Mouse (Mus musculus): ENCODE measurements around the gene Timm50. TPM values are rescaled to one million over a fixed set of nuclear protein-coding genes. Genes with fewer than 3 reads are reported as not detected.

Timm50 gene
- polyA plus RNA-seq, 1 experiment from 2014 or later = 131 TPM

DNA sequence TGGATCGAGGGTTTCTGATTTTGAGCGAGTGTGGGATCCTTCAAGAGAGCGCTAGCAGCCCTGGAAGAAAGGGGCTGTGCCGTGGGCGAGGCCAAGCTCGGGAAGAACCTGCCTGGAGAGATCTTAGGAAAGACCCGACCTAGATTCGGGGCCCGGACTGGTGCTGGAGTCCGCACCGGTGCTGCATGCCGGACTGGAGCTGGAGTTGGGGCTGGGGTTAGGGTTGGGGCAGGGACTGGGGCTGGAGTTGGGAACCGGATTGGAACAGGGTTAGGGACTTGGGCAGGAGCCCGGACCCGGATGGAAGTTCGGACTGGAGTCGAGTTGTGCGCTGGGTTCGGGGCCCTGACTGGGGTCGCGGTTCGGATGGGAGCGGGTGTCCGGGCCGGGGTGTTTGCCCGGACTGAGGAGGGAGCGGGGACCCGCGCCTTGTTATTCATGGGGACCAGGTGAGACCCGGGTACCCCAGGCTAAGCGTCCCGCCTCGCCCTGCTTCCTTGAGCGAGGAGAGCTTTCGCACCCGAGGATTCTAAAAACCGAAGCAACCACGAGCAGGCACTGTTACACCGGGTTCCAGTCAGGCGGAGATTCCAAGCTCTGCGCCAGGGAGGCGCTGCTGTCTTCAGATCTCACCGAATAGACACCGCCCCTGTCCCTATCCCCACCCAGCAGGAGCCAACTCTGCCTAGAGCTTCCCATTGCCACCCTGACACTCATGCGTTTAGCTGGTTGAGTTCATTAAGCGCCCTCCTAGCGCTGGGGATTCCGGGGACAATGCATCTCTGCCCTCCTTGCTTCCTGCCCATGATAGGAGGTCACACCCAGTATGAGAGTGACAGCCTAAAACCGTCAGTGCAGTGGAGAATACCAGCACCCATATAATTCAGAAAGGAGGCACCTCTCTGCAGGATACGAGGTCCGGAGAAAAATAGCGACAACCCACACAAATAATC is 21.0 kb downstream of the Timm50 start, which contains the start of gene Selenov:
Selenov (minus strand) TSS at position 549 of the 953 bp plus-strand sequence.
- Histone ChIP-seq H3K4me2 (peak within 1 kb of the TSS; percentile 51), H3K27me3 (peaks cover 40% of the 10 kb centered on the region), H3K36me3 (no peaks in the 10 kb centered on the region), H3K9ac (0 out of 2 replicates have a peak within 1 kb of the TSS, but pooled peaks have one; percentile 11), H3K4me3 (peak within 1 kb of the TSS; percentile 24), H3K9me3 (no peaks in the 10 kb centered on the region), H3K27ac (replicated peaks) (no peak within 1 kb of the TSS), H3K4me1 (replicated peaks) (peaks cover 12% of the 10 kb centered on the region)
- ATAC-seq (ENCODE audit: low FRiP score, low read depth) = peak; percentile 13; the same call in 1 of the 2 replicates
- 1% methylated on average over 52 of the region's 52 CpGs for WGBS

DNA sequence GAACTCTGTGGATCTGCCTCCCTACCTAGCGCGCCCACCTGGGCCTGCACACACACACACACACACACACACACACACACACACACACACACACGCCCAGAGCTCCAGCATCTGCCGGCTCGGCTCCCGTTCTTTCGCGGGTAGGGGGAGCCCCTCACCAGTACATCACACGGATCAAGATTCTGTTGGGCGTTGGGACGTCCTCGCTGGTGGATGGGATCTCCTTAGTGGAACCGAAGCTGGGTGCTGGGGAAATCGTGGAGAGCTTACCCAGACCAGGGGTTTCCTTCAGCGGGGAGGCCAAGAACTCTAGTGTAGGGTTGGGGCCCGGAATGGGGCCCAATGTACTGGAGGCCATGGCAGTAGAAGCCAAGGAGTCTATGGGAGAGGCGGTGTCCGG is 21.7 kb downstream of the Timm50 start:
- H3K9ac ChIP-seq = 0 out of 2 replicates have a peak overlapping the region, but pooled peaks have one; percentile 11
- under 1% methylated on average over 17 of the region's 18 CpGs for WGBS
- peaks cover 12% of the 10 kb centered on the region for H3K4me1 ChIP-seq (replicated peaks)
- H3K4me3 ChIP-seq = peak overlapping the region; percentile 24
- H3K27ac ChIP-seq (replicated peaks) = no peak overlapping the region
- peak overlapping the region; percentile 51 for H3K4me2 ChIP-seq
- H3K27me3 ChIP-seq = peaks cover 40% of the 10 kb centered on the region
- no peaks in the 10 kb centered on the region for H3K9me3 ChIP-seq
- ATAC-seq (ENCODE audit: low FRiP score, low read depth) = no peak
- no peaks in the 10 kb centered on the region for H3K36me3 ChIP-seq

DNA sequence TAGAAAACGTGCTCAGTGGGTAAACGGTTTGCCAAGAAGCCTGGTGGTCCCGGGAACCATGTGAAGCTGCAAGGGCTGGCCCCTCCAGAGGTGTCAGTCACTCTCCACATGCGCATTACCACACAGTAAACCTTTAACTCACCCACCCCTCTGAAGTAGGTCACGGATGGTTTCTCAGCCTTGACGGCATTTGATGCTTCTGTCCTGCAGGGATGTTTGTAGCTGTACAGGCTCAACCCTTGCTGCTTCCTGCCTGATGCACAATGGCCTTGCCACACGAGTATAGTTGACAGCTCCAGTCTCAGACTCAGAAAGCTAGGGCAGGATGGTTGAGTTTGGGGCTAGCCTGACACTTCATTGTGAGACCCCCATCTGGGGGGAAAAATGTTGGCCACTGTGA is 31.2 kb downstream of the Timm50 start:
- 77% methylated on average over 7 of the region's 7 CpGs for WGBS
- Histone ChIP-seq H3K4me2 (no peak overlapping the region), H3K36me3 (no peaks in the 10 kb centered on the region), H3K27ac (replicated peaks) (no peak overlapping the region), H3K9ac (no peak overlapping the region), H3K9me3 (no peaks in the 10 kb centered on the region), H3K27me3 (no peaks in the 10 kb centered on the region), H3K4me3 (no peak overlapping the region), H3K4me1 (replicated peaks) (peaks cover 17% of the 10 kb centered on the region)
- ATAC-seq (ENCODE audit: low FRiP score, low read depth) = no peak

DNA sequence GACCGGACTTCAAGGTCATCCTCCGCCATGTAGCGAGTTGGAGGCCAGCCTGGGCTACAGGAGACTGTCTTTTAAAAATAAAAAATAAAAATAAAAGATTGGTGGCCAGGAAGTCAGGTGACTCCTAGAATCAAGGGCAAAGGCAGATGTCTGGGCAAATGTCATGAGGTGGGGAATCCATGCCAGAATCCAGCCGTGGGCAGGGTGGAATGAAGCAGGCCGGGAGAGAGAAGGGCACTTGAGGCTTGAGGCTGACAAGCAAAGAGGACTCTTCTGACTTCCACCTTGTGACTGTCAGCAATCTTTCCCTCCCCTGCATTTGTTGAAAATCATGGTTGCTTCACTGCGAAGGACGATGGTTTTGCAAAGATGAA is 33.6 kb downstream of the Timm50 start:
- Histone ChIP-seq H3K4me3 (peak overlapping the region; percentile 75), H3K4me2 (peak overlapping the region; percentile 93), H3K36me3 (0 out of 2 replicates have a peak, but pooled peaks cover under 1% of the 10 kb centered on the region), H3K9ac (peak overlapping the region; percentile 92), H3K9me3 (no peaks in the 10 kb centered on the region), H3K27ac (replicated peaks) (peak overlapping the region; percentile 89), H3K27me3 (no peaks in the 10 kb centered on the region), H3K4me1 (replicated peaks) (peaks cover 17% of the 10 kb centered on the region)
- WGBS = 86% methylated on average over 7 of the region's 7 CpGs
- ATAC-seq (ENCODE audit: low FRiP score, low read depth) = no peak

DNA sequence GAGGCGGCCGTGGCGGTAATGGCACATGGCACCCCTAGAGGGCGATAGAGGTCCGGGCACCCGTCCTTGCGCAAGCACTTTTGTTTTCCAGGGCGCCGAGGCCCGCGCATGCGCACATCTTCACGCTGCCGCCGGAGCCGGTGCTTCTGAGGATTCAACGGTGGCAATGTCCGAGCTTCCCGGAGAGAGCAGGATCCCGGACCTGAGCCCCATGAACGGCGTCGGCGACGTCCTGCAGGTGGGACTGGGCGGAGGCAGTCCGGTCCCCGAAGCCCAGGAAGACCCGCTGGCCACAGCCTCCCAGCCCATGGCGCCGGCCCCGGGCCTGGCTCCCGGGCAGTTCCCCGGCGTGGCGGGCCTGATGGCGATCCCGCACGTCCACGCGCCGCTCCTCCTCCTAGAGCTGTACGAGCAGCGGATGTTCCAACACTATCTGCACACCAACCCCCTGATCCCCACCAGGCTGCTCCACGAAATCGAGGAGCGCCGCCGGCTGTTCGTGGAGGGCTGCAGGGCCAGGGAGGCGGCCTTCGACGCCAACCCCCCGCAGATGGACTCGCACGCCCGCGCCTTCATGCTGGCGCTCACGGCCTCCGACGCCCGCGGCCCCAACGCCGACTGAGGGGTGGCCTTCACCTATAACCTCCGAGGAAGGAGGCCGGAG is 34.1 kb downstream of the Timm50 start, which contains the start of gene Eid2b:
Eid2b (plus strand) TSS at position 125 of the 664 bp plus-strand sequence.
- peak within 1 kb of the TSS; percentile 93 for H3K4me2 ChIP-seq
- ATAC-seq (ENCODE audit: low FRiP score, low read depth) = peak; percentile 74
- peak within 1 kb of the TSS; percentile 92 for H3K9ac ChIP-seq
- H3K27me3 ChIP-seq = no peaks in the 10 kb centered on the region
- H3K4me1 ChIP-seq (replicated peaks) = peaks cover 17% of the 10 kb centered on the region
- peak within 1 kb of the TSS; percentile 75 for H3K4me3 ChIP-seq
- 3% methylated on average over 61 of the region's 68 CpGs for WGBS
- peak within 1 kb of the TSS; percentile 89 for H3K27ac ChIP-seq (replicated peaks)
- no peaks in the 10 kb centered on the region for H3K9me3 ChIP-seq
- peaks cover 5% of the 10 kb centered on the region; the same call in 1 of the 2 replicates for H3K36me3 ChIP-seq

DNA sequence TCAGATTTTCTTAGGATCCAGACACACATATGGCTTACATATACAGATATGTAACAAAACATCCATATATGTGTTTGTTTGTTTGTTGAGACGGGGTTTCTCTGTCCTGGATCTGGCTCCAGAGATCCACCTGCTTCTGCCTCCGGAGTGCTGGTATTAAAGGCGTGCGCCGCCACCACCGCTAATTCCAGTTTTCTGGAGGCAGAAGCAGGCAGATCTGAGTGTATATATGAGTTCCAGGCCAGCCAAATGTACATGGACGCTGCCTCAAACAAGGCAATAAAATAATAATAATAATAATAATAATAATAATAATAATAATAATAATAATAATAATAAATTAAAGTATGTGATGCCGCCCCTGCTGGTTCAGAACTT is 34.6 kb downstream of the Timm50 start:
- peak; percentile 20; the same call in 1 of the 2 replicates for ATAC-seq (ENCODE audit: low FRiP score, low read depth)

DNA sequence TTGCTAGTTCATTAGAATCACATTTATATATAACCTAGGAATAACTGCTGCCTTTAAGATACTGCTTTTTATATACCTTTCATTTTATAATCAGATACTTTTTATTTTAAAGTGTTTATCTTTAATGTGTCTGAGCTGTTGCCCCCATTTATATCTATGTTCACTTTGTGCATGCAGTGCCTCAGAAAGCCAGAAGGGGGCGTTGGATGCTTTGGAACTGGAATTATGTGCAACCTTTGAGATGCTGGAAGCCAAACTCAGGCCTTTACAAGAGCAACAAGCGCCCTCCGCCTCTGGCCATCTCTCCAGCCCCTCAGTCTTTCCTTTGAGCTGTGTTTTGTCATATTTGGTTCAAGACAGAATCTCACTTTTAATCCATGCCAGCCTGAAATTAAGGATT is 40.1 kb downstream of the Timm50 start:
- Histone ChIP-seq H3K9me3 (no peaks in the 10 kb centered on the region), H3K4me2 (no peak overlapping the region), H3K9ac (no peak overlapping the region), H3K4me3 (no peak overlapping the region), H3K4me1 (replicated peaks) (peaks cover 15% of the 10 kb centered on the region), H3K27me3 (no peaks in the 10 kb centered on the region), H3K36me3 (peaks cover 12% of the 10 kb centered on the region; the same call in 1 of the 2 replicates), H3K27ac (replicated peaks) (no peak overlapping the region)
- no peak for ATAC-seq (ENCODE audit: low FRiP score, low read depth)
- 74% methylated on average over 3 of the region's 3 CpGs for WGBS

More for the DNA sequence above, 34.6 kb downstream of the Timm50 start:
- H3K27me3 ChIP-seq = no peaks in the 10 kb centered on the region
- no peak overlapping the region for H3K4me2 ChIP-seq
- H3K4me3 ChIP-seq = peak overlapping the region; percentile 75; the same call in 1 of the 2 replicates
- H3K36me3 ChIP-seq = peaks cover 5% of the 10 kb centered on the region; the same call in 1 of the 2 replicates
- no peak overlapping the region for H3K9ac ChIP-seq
- no peak overlapping the region for H3K27ac ChIP-seq (replicated peaks)
- no peaks in the 10 kb centered on the region for H3K9me3 ChIP-seq
- H3K4me1 ChIP-seq (replicated peaks) = peaks cover 17% of the 10 kb centered on the region
- 60% methylated on average over 8 of the region's 8 CpGs for WGBS

DNA sequence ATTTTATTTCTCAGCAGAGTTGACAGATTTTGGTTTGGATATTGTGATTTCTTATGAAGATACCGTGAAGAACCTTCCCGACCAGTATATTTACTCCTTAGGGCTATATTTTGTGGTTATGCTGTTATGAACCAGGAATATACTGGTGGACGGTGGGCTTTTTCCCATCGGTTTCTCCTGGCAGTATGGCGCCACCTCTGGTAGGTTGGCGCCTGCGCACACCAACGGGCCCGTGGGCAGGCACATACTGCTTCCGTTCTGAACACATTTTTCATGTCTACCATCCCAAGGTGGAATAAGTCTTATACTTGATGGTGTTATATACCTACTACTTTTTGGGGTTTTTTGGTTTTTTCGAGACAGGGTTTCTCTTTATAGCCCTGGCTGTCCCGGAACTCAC is 42.5 kb downstream of the Timm50 start:
- Histone ChIP-seq H3K4me2 (peak overlapping the region; percentile 85), H3K4me3 (no peak overlapping the region), H3K4me1 (replicated peaks) (peaks cover 15% of the 10 kb centered on the region), H3K36me3 (peaks cover 12% of the 10 kb centered on the region; the same call in 1 of the 2 replicates), H3K27me3 (peaks cover under 1% of the 10 kb centered on the region; the same call in 1 of the 2 replicates), H3K27ac (replicated peaks) (no peak overlapping the region), H3K9ac (no peak overlapping the region), H3K9me3 (no peaks in the 10 kb centered on the region)
- 96% methylated on average over 12 of the region's 12 CpGs for WGBS
- no peak for ATAC-seq (ENCODE audit: low FRiP score, low read depth)

DNA sequence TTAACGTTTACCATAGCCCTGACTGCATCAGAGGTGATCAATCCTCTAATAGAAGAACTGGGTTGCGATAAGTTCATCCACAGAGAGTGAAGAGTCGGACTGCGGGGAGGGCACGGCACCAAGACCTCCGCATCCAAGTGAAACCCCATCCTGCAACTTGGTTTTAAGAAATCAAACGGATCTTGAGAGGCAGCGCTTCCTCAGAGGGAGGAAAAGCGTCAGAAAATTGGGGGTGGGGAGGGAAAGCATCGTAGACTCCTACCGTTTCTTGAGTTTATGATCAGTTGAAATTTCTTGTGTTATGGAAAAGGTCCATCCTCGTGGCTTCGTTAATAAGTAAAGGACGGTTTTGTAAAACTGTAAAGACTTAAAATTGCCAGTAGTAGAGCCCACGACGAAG is 43.3 kb downstream of the Timm50 start:
- no peaks in the 10 kb centered on the region for H3K9me3 ChIP-seq
- no peak for ATAC-seq (ENCODE audit: low FRiP score, low read depth)
- peak overlapping the region; percentile 94 for H3K27ac ChIP-seq (replicated peaks)
- peaks cover 15% of the 10 kb centered on the region for H3K4me1 ChIP-seq (replicated peaks)
- H3K4me3 ChIP-seq = peak overlapping the region; percentile 90
- H3K9ac ChIP-seq = peak overlapping the region; percentile 98
- peak overlapping the region; percentile 85 for H3K4me2 ChIP-seq
- 27% methylated on average over 16 of the region's 16 CpGs for WGBS
- peaks cover 12% of the 10 kb centered on the region; the same call in 1 of the 2 replicates for H3K36me3 ChIP-seq
- H3K27me3 ChIP-seq = peaks cover 5% of the 10 kb centered on the region; the same call in 1 of the 2 replicates

DNA sequence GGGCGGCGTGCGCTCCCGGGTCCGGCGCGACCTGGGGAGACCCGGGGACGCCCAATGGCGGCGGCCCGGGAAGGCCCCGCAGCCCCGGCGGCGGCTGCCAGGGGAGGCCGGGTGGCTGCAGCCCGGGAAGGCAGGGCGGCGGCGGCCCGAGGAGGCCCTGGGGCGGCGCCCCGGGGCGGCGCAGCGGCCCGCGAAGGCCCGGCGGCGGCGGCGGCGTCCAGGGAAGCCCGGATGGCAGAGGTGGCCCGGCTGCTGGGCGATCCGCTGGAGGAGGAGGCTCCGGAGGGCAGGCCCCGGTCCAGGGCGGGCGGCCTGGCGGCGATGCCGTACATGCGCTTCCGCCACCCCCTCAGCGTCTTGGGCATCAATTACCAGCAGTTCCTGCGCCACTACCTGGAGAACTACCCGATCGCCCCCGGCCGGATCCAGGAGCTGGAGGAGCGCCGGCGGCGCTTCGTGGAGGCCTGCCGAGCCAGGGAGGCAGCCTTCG is 43.8 kb downstream of the Timm50 start:
- H3K36me3 ChIP-seq = peaks cover 10% of the 10 kb centered on the region; the same call in 1 of the 2 replicates
- peak overlapping the region; percentile 90 for H3K4me3 ChIP-seq
- peak overlapping the region; percentile 98 for H3K9ac ChIP-seq
- peak overlapping the region; percentile 94 for H3K27ac ChIP-seq (replicated peaks)
- H3K4me2 ChIP-seq = peak overlapping the region; percentile 85
- H3K27me3 ChIP-seq = peaks cover 5% of the 10 kb centered on the region; the same call in 1 of the 2 replicates
- no peaks in the 10 kb centered on the region for H3K9me3 ChIP-seq
- under 1% methylated on average over 45 of the region's 62 CpGs for WGBS
- peak; percentile 81 for ATAC-seq (ENCODE audit: low FRiP score, low read depth)
- peaks cover 15% of the 10 kb centered on the region for H3K4me1 ChIP-seq (replicated peaks)

All from hindbrain, embryonic 15.5 days (tissue).